Mouse (Mus musculus) intestine, postnatal 0 days (tissue): ENCODE data around the gene Tomm6. TPM values are rescaled to one million over a fixed set of nuclear protein-coding genes. Genes with fewer than 3 reads are reported as not detected.

Source experiments
- ATAC-seq: fragments of 200-750 bp; cut with Nextera tagmentation; 2 replicates; pipeline ENCODE4 v1.8.0; 2017; ENCODE audit warnings: mild to moderate bottlenecking, moderate TSS enrichment, moderate library complexity
- H3K27ac ChIP-seq: fragments of 300-500 bp; sonication (generic); 2 replicates; pipeline ENCODE4 v1.5.1; 2014; ENCODE audit warnings: mild to moderate bottlenecking, low read depth, low read length, moderate library complexity
- H3K27me3 ChIP-seq: fragments of 300-500 bp; sonication (generic); replicated peaks from 2 replicates; pipeline ENCODE4 v1.6.1; 2014; ENCODE audit warnings: low read length, mixed read lengths; ENCODE audit not compliant: control insufficient read depth, insufficient read depth
- H3K36me3 ChIP-seq: fragments of 300-500 bp; sonication (generic); 2 replicates; pipeline ENCODE4 v1.6.1; 2014; ENCODE audit warnings: mild to moderate bottlenecking, moderate library complexity; ENCODE audit not compliant: control insufficient read depth, insufficient read depth
- H3K4me1 ChIP-seq: fragments of 300-500 bp; sonication (generic); replicated peaks from 2 replicates; pipeline ENCODE4 v1.6.1; 2014; ENCODE audit warnings: antibody characterized with exemption, low read length, mixed read lengths; ENCODE audit not compliant: control insufficient read depth, insufficient read depth
- H3K4me2 ChIP-seq: fragments of 300-500 bp; sonication (generic); replicated peaks from 2 replicates; pipeline ENCODE4 v1.6.1; 2014; ENCODE audit warnings: low read depth, mild to moderate bottlenecking, moderate library complexity
- H3K4me3 ChIP-seq: fragments of 300-500 bp; sonication (generic); 2 replicates; pipeline ENCODE4 v1.5.1; 2014; ENCODE audit warnings: low read depth, low read length
- H3K9ac ChIP-seq: fragments of 300-500 bp; sonication (generic); 2 replicates; pipeline ENCODE4 v1.6.1; 2014; ENCODE audit warnings: mild to moderate bottlenecking, low read depth, low read length
- H3K9me3 ChIP-seq: fragments of 300-500 bp; sonication (generic); 2 replicates; pipeline ENCODE4 v1.6.1; 2016; ENCODE audit warnings: mixed run types; ENCODE audit not compliant: control insufficient read depth
- CTCF ChIP-seq: sonication (generic); IDR thresholded peaks from 2 replicates; pipeline ENCODE4 v1.5.1; 2016; ENCODE audit warnings: low read depth, mild to moderate bottlenecking, control low read depth, antibody characterized with exemption, moderate library complexity
- WGBS: fragments of 180-500 bp; shearing (Covaris S2); extraction: QIAGEN DNeasy Blood & Tissue Kit; methylation state at CpG from one replicate; pipeline ENCODE4 v1.1.7; 2014; 5-methylcytosine and 5-hydroxymethylcytosine counted together
- polyA plus RNA-seq: library from polyadenylated mRNA; unstranded; fragments of >200 nt; fragmentation: Nextera tagmentation; extraction: Ambion mirVana; gene quantifications from 2 replicates; pipeline ENCODE4 v1.2.1, GENCODE M21; 2015

Tomm6 gene
- polyA plus RNA-seq, 1 experiment from 2014 or later: 384 TPM

GRCm38 (mm10) chr17:47651953-47652352 lies 36.2 kb downstream of the Tomm6 start:
- Histone ChIP-seq H3K4me1 (no peaks in the 10 kb centered on the region; the same call in 1 of the 2 replicates), H3K9ac (no peak overlapping the region), H3K27me3 (no peaks in the 10 kb centered on the region), H3K36me3 (peaks cover 10% of the 10 kb centered on the region; the same call in 1 of the 2 replicates), H3K27ac (no peak overlapping the region), H3K4me2 (no peak overlapping the region), H3K9me3 (no peaks in the 10 kb centered on the region), H3K4me3 (no peak overlapping the region)
- no peak for ATAC-seq
- no peak for TF ChIP-seq CTCF
- 90% methylated on average over 2 of the region's 2 CpGs for WGBS

- Histone ChIP-seq H3K9me3 (no peaks in the 10 kb centered on the region), H3K4me3 (no peak overlapping the region), H3K4me2 (no peak overlapping the region), H3K4me1 (no peaks in the 10 kb centered on the region), H3K36me3 (0 out of 2 replicates have a peak, but pooled peaks cover 10% of the 10 kb centered on the region), H3K9ac (no peak overlapping the region), H3K27me3 (no peaks in the 10 kb centered on the region), H3K27ac (no peak overlapping the region)
- 58% methylated on average over 4 of the region's 4 CpGs for WGBS
- TF ChIP-seq CTCF: no peak
- ATAC-seq: no peak
These were observed 39.2 kb downstream of the Tomm6 start for GRCm38 (mm10) chr17:47648966-47649365.

GRCm38 (mm10) chr17:47646683-47647082 lies 41.5 kb downstream of the Tomm6 start:
- Histone ChIP-seq H3K4me2 (no peak overlapping the region), H3K36me3 (0 out of 2 replicates have a peak, but pooled peaks cover 4% of the 10 kb centered on the region), H3K9ac (no peak overlapping the region), H3K27me3 (no peaks in the 10 kb centered on the region), H3K4me3 (no peak overlapping the region), H3K4me1 (no peaks in the 10 kb centered on the region), H3K9me3 (no peaks in the 10 kb centered on the region), H3K27ac (no peak overlapping the region)
- 93% methylated on average over 1 of the region's 1 CpGs for WGBS
- peak; percentile 83 for TF ChIP-seq CTCF
- ATAC-seq: peak; percentile 53

- no peaks in the 10 kb centered on the region for H3K27me3 ChIP-seq
- TF ChIP-seq CTCF: peak; percentile 44
- no peaks in the 10 kb centered on the region for H3K9me3 ChIP-seq
- no peak overlapping the region for H3K4me2 ChIP-seq
- WGBS: 93% methylated on average over 2 of the region's 2 CpGs
- ATAC-seq: no peak
- H3K36me3 ChIP-seq: 0 out of 2 replicates have a peak, but pooled peaks cover 2% of the 10 kb centered on the region
- no peaks in the 10 kb centered on the region for H3K4me1 ChIP-seq
- H3K4me3 ChIP-seq: no peak overlapping the region
- H3K9ac ChIP-seq: no peak overlapping the region
- H3K27ac ChIP-seq: no peak overlapping the region
These were observed 45.2 kb downstream of the Tomm6 start for GRCm38 (mm10) chr17:47642992-47643391.

Other genes starting within 250 kb of the Tomm6 start
- gene Taf8, start 186.1 kb downstream of the Tomm6 start, polyA plus RNA-seq: 8.3 and 9.2 TPM in 2 replicates
- 175 and 180 TPM in 2 replicates for gene Ccnd3, start 183.3 kb downstream of the Tomm6 start, polyA plus RNA-seq
- gene Bysl, start 76.9 kb downstream of the Tomm6 start, polyA plus RNA-seq: 7.7 and 8.2 TPM in 2 replicates
- gene Med20, start 76.8 kb downstream of the Tomm6 start, polyA plus RNA-seq: 22.8 and 22.9 TPM in 2 replicates
- gene Gm20517, start 76.8 kb downstream of the Tomm6 start, polyA plus RNA-seq: 0.47 and 1.2 TPM in 2 replicates
- 2.6 and 2.9 TPM in 2 replicates for gene Usp49, start 57.7 kb downstream of the Tomm6 start, polyA plus RNA-seq
- 2.9 TPM in 2 replicates for gene Frs3, start 644 bp upstream of the Tomm6 start, polyA plus RNA-seq
- 0.12 TPM in 1 of 2 replicates, not detected in the other for gene Gm21981, start 6.1 kb upstream of the Tomm6 start, polyA plus RNA-seq
- gene Prickle4, start 6.3 kb upstream of the Tomm6 start, polyA plus RNA-seq: 0.33 and 0.64 TPM in 2 replicates
- 7.4 and 24.6 TPM in 2 replicates for gene Pgc, start 38.5 kb upstream of the Tomm6 start, polyA plus RNA-seq
- 30.0 and 34.5 TPM in 2 replicates for gene Tfeb, start 48.6 kb upstream of the Tomm6 start, polyA plus RNA-seq
- gene Mdfi, start 146.3 kb upstream of the Tomm6 start, polyA plus RNA-seq: 1.7 and 2.1 TPM in 2 replicates
- gene Foxp4, start 236.3 kb upstream of the Tomm6 start, polyA plus RNA-seq: 12.9 and 13.3 TPM in 2 replicates